Mouse (Mus musculus) forebrain, embryonic 10.5 days (tissue): ENCODE results near the gene Grcc10. TPM values are rescaled to one million over a fixed set of nuclear protein-coding genes. Genes with fewer than 3 reads are reported as not detected.

ENCODE experiments used
- DNase-seq: peaks from one replicate; pipeline ENCODE4 v3.0.0-alpha.2; 2017; ENCODE audit warnings: low spot score; ENCODE audit errors: extremely low spot score
- H3K27ac ChIP-seq: fragments of 300-500 bp; sonication (generic); 2 replicates; pipeline ENCODE4 v1.5.1; 2016; ENCODE audit warnings: mild to moderate bottlenecking
- H3K27me3 ChIP-seq: fragments of 300-500 bp; sonication (generic); 2 replicates; pipeline ENCODE4 v1.6.1; 2016; ENCODE audit warnings: mild to moderate bottlenecking; ENCODE audit not compliant: poor library complexity, severe bottlenecking
- H3K36me3 ChIP-seq: fragments of 300-500 bp; sonication (generic); replicated peaks from 2 replicates; pipeline ENCODE4 v1.6.1; 2016; ENCODE audit warnings: mild to moderate bottlenecking, moderate library complexity
- H3K4me1 ChIP-seq: fragments of 300-500 bp; sonication (generic); 2 replicates; pipeline ENCODE4 v1.6.1; 2016
- H3K4me3 ChIP-seq: fragments of 300-500 bp; sonication (generic); 2 replicates; pipeline ENCODE4 v1.5.1; 2016; ENCODE audit warnings: mild to moderate bottlenecking, moderate library complexity
- H3K9me3 ChIP-seq: fragments of 300-500 bp; sonication (generic); 2 replicates; pipeline ENCODE4 v1.6.1; 2016; ENCODE audit warnings: mild to moderate bottlenecking, moderate library complexity
- WGBS: fragments of 180-500 bp; shearing (Covaris S2); methylation state at CpG from one replicate; pipeline ENCODE4 v1.1.7; 2016; 5-methylcytosine and 5-hydroxymethylcytosine counted together
- microRNA counts: library from miRNA; unstranded; fragments of <30 nt; microRNA quantifications from one replicate; lab custom pipeline; 2017
- microRNA-seq: library from miRNA; unstranded; fragments of <30 nt; microRNA quantifications from one replicate; pipeline ENCODE4, GENCODE M21; 2017
- polyA plus RNA-seq: library from polyadenylated mRNA; unstranded; fragments of >200 nt; fragmentation: Nextera tagmentation; extraction: Ambion mirVana; gene quantifications from 2 replicates; pipeline ENCODE4 v1.2.1, GENCODE M21; 2016

Gene Grcc10
- polyA plus RNA-seq, 1 experiment from 2014 or later = 415 TPM

- H3K27me3 ChIP-seq = no peaks in the 10 kb centered on the region
- no peaks in the 10 kb centered on the region for H3K9me3 ChIP-seq
- WGBS = 92% methylated on average over 11 of the region's 11 CpGs
- peaks cover 67% of the 10 kb centered on the region for H3K36me3 ChIP-seq
- H3K4me3 ChIP-seq = no peak overlapping the region
- peaks cover 6% of the 10 kb centered on the region for H3K4me1 ChIP-seq
- no peak overlapping the region for H3K27ac ChIP-seq
- DNase-seq = no peak
These were observed 41.1 kb downstream of the Grcc10 start for GRCm38 (mm10) chr6:124699962-124700610.

DNA sequence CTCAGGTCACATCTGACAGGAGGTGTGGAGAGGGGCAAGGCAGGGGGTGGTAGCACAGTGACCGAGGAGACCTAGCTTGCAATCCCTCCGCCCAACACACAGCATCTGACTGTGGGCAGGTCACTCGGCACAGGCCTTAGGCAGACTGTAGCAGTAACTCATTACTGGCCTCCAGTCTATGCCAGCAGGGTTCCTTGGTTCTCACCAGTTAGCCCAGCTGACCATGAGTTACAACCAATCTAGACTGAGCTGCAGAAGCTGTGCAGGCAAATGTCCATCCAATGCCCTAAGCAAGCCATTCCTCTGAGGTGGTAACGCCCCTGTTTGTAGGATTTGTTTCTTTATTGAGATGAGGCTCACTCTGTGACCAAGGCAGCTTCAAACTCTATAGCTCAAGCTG is 41.8 kb downstream of the Grcc10 start:
- Histone ChIP-seq H3K27me3 (no peaks in the 10 kb centered on the region), H3K4me3 (no peak overlapping the region), H3K9me3 (no peaks in the 10 kb centered on the region), H3K27ac (no peak overlapping the region), H3K4me1 (peaks cover 6% of the 10 kb centered on the region), H3K36me3 (peaks cover 60% of the 10 kb centered on the region)
- WGBS = 95% methylated on average over 4 of the region's 4 CpGs
- DNase-seq = no peak

- Histone ChIP-seq H3K4me3 (no peak overlapping the region), H3K27ac (no peak overlapping the region)
- 88% methylated on average over 6 of the region's 6 CpGs for WGBS
These were observed 42.4 kb downstream of the Grcc10 start for GRCm38 (mm10) chr6:124698751-124699150.

DNA sequence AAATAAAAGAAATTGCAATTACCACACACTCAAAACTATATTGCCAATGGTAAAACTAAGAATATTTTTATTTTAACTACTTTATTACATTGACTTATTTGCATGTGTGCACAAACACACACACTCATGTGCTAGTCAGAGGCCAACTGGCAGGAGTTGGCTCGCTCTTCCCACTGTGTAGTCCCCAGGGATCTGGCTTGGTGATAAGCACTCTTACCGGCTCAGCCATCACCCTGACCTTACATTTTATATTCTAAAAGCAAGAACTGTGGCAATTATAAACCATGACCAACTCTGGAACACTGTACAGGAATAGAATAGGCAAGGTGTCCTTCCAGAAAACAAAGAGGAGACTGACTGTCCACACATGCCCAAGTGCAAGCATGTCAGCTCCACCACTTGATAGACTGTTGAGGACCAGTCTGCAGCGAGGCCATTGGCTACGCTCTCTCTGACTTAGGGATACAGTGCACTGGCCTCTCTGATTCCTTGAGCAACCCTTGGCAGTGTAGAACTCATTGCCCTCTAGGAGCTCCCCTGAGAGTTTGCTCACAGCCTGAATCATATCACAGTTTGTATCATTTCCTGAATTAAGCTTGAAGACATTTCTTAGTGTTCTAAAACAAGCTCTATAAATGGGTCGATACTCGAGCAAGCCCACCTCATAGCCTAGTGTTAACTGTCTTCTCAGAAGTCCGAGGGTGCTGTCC is 44.6 kb downstream of the Grcc10 start:
- no peaks in the 10 kb centered on the region for H3K27me3 ChIP-seq
- peaks cover 32% of the 10 kb centered on the region for H3K36me3 ChIP-seq
- DNase-seq = no peak
- H3K9me3 ChIP-seq = no peaks in the 10 kb centered on the region
- H3K4me1 ChIP-seq = peaks cover 9% of the 10 kb centered on the region
- no peak overlapping the region for H3K4me3 ChIP-seq
- WGBS = 93% methylated on average over 7 of the region's 7 CpGs
- H3K27ac ChIP-seq = no peak overlapping the region

More at GRCm38 (mm10) chr6:124698751-124699150, 42.4 kb downstream of the Grcc10 start:
- Histone ChIP-seq H3K27me3 (no peaks in the 10 kb centered on the region), H3K9me3 (no peaks in the 10 kb centered on the region), H3K4me1 (peaks cover 9% of the 10 kb centered on the region), H3K36me3 (peaks cover 53% of the 10 kb centered on the region)
- no peak for DNase-seq

DNA sequence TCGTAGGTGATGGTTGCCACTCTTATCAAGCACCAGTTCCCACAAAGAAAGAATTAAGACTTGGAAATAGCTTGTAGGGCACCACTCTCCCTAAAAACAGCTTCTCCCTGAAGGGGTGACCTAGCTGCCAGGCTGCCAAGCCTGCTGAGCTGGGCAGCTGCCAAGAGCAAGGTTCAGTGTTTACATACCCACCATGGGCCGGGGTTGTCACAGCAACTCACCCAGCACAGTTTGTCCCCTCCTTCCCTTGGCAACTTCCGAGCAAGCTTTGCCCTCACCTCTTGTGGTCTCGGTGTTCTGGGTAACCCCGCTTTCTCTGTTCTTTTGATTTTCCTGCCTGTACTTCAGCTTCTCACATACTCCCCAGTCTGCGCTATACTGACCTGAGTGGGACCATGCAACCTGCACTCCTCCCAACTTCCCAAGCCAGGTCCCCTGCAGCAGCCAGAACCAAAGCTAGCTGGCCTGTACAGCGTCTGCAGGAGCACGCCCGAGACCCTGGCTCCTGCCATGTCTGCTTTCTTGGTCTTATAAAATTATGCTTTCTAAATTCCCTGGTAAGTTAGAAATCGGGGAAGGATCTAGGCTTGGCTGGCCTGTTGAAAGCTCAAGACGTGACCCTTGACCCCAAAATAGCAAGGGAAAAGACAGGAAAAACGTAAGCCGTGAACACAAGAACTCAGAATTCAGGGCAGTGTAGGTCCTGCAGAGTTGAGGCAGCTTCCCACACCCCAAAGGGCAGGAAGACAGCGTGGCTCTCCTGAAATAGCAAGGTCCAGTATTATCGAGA is 46.8 kb downstream of the Grcc10 start:
- 89% methylated on average over 15 of the region's 15 CpGs for WGBS
- no peaks in the 10 kb centered on the region for H3K9me3 ChIP-seq
- no peak overlapping the region for H3K4me3 ChIP-seq
- H3K27me3 ChIP-seq = no peaks in the 10 kb centered on the region
- H3K36me3 ChIP-seq = peaks cover 10% of the 10 kb centered on the region
- DNase-seq = no peak
- peaks cover 9% of the 10 kb centered on the region for H3K4me1 ChIP-seq
- no peak overlapping the region for H3K27ac ChIP-seq

DNA sequence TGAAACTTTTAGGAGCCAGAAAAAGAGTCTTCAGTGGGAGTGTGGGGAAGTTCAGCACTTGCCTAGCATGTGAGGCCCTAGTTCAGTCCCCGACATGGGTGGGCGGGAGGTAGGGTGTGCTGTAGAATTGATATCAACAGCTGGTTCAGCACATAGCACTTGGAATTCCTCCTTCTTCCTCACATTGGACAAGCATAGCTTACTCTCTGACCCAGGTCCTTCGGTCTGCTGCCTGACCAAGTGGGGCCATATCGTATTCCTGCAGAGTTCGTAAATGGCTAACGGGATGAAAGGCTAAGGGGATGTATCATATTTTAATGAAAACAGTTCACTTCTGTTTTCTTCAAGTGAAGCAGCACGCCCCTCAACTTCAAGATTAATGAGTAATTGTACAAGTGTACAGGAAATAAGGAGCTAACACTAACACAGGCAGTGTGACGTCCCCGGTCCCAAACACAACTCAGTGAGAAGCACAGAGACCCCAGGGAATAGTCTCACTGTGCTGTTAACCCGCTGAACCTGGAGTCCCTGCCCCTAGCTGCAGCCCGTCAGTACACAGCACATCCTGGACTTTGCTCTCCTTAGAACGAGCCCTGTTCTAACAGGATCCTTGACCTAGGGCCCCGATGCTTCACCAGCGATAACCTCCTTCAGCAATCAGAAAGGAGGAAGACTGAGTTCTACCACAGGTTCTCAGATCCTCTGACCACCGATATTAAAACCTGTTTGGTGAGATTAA is 47.8 kb downstream of the Grcc10 start:
- Histone ChIP-seq H3K4me1 (peaks cover 9% of the 10 kb centered on the region), H3K9me3 (no peaks in the 10 kb centered on the region), H3K27me3 (no peaks in the 10 kb centered on the region), H3K36me3 (peaks cover under 1% of the 10 kb centered on the region; the same call in 1 of the 2 replicates), H3K4me3 (no peak overlapping the region), H3K27ac (no peak overlapping the region)
- no peak for DNase-seq
- 80% methylated on average over 15 of the region's 15 CpGs for WGBS

- 91% methylated on average over 3 of the region's 3 CpGs for WGBS
- Histone ChIP-seq H3K36me3 (no peaks in the 10 kb centered on the region), H3K27ac (no peak overlapping the region), H3K4me1 (peaks cover 9% of the 10 kb centered on the region), H3K4me3 (no peak overlapping the region), H3K9me3 (no peaks in the 10 kb centered on the region), H3K27me3 (no peaks in the 10 kb centered on the region)
- DNase-seq = no peak
These were observed 50.7 kb downstream of the Grcc10 start for GRCm38 (mm10) chr6:124690517-124690916.

MicroRNA genes within 50 kb of the gene (microRNA counts, 519-probe panel; counts per million panel counts)
- microRNA mmu-miR-141 (lab: Ali Mortazavi, UCI) (341 counts per million, percentile 65 among the panel's probes with 10 or more counts), microRNA mmu-miR-200c (lab: Ali Mortazavi, UCI) (4,809 counts per million, percentile 82 among the panel's probes with 10 or more counts)

Small RNA genes lying within 50 kb of the gene (microRNA-seq; reads per million reads assigned to microRNA genes)
- gene Mir141 = 272 reads per million, percentile 58 among the genes with 10 or more reads in this experiment
- gene Mir200c = 1,264 reads per million, percentile 76 among the genes with 10 or more reads in this experiment

Other genes with a start within 250 kb of the Grcc10 start
- gene C1rl, start 248.3 kb downstream of the Grcc10 start, polyA plus RNA-seq = 0.11 and 0.21 TPM in 2 replicates
- 0.06 and 0.15 TPM in 2 replicates for gene C1ra, start 229.0 kb downstream of the Grcc10 start, polyA plus RNA-seq
- 0.20 and 0.42 TPM in 2 replicates for gene C1s1, start 199.0 kb downstream of the Grcc10 start, polyA plus RNA-seq
- gene C1rb, start 171.1 kb downstream of the Grcc10 start, polyA plus RNA-seq = not detected in 2 replicates
- 0.05 TPM in 1 of 2 replicates, not detected in the other for gene C1s2, start 105.3 kb downstream of the Grcc10 start, polyA plus RNA-seq
- 38.8 and 44.1 TPM in 2 replicates for gene Lpcat3, start 78.3 kb downstream of the Grcc10 start, polyA plus RNA-seq
- gene Emg1, start 29.2 kb downstream of the Grcc10 start, polyA plus RNA-seq = 255 and 270 TPM in 2 replicates
- gene Phb2, start 29.0 kb downstream of the Grcc10 start, polyA plus RNA-seq = 490 and 492 TPM in 2 replicates
- gene Ptpn6, start 2.7 kb downstream of the Grcc10 start, polyA plus RNA-seq = 4.8 and 5.2 TPM in 2 replicates
- not detected in 2 replicates for gene Gm45234, start 14.6 kb upstream of the Grcc10 start, polyA plus RNA-seq
- 12.5 and 14.2 TPM in 2 replicates for gene Atn1, start 15.2 kb upstream of the Grcc10 start, polyA plus RNA-seq
- 4.0 and 4.4 TPM in 2 replicates for gene Eno2, start 28.3 kb upstream of the Grcc10 start, polyA plus RNA-seq
- gene Lrrc23, start 38.4 kb upstream of the Grcc10 start, polyA plus RNA-seq = 4.9 and 5.3 TPM in 2 replicates
- gene Spsb2, start 67.3 kb upstream of the Grcc10 start, polyA plus RNA-seq = 7.4 and 8.9 TPM in 2 replicates
- gene Tpi1, start 72.9 kb upstream of the Grcc10 start, polyA plus RNA-seq = 1,048 and 1,068 TPM in 2 replicates
- 214 and 215 TPM in 2 replicates for gene Usp5, start 88.1 kb upstream of the Grcc10 start, polyA plus RNA-seq
- 271 and 298 TPM in 2 replicates for gene Cdca3, start 88.2 kb upstream of the Grcc10 start, polyA plus RNA-seq
- 0.32 and 0.42 TPM in 2 replicates for gene Gnb3, start 98.9 kb upstream of the Grcc10 start, polyA plus RNA-seq
- 9.7 TPM in 2 replicates for gene P3h3, start 116.4 kb upstream of the Grcc10 start, polyA plus RNA-seq
- gene Gpr162, start 122.6 kb upstream of the Grcc10 start, polyA plus RNA-seq = 2.1 and 2.5 TPM in 2 replicates
- gene Cd4, start 146.8 kb upstream of the Grcc10 start, polyA plus RNA-seq = 0.17 TPM in 1 of 2 replicates, not detected in the other
- gene Lag3, start 170.3 kb upstream of the Grcc10 start, polyA plus RNA-seq = 0.76 and 0.88 TPM in 2 replicates
- 218 and 224 TPM in 2 replicates for gene Ptms, start 178.7 kb upstream of the Grcc10 start, polyA plus RNA-seq
- gene Mlf2, start 190.0 kb upstream of the Grcc10 start, polyA plus RNA-seq = 388 and 398 TPM in 2 replicates
- gene Cops7a, start 224.2 kb upstream of the Grcc10 start, polyA plus RNA-seq = 136 and 143 TPM in 2 replicates